Mouse (Mus musculus): ENCODE measurements at regions not wholly inside any gene's neighbourhood (a gene's known extent, or its start where the extent isn't known, plus 50 kb on each side); places are given as distances from the start of the nearest gene placed in this dataset.
"Not testable (repeated sequence)": the region's sequence is repeated elsewhere in the genome, so short reads cannot be mapped to it uniquely, and the experiment has no call there.

GRCm38 (mm10) chr3:37804261-37804660 is 80.0 kb upstream of the Gm5148 start:
- no peak overlapping the region for H3K4me3 ChIP-seq (replicated peaks; ENCODE audit: low read length)
- no peak overlapping the region for H3K9ac ChIP-seq
- H3K4me2 ChIP-seq (replicated peaks), result no peak overlapping the region
- H3K9me3 ChIP-seq (ENCODE audit: control insufficient read depth, low read length), result no peaks in the 10 kb centered on the region
- DNase-seq (ENCODE audit: low spot score), result no peak
- H3K4me1 ChIP-seq (replicated peaks; ENCODE audit: control insufficient read depth, insufficient read depth, low read length), result no peaks in the 10 kb centered on the region
- H3K27me3 ChIP-seq (ENCODE audit: control insufficient read depth, insufficient read depth, low read length), result no peaks in the 10 kb centered on the region
- ATAC-seq (ENCODE audit: low FRiP score), result no peak
- H3K27ac ChIP-seq, result no peak overlapping the region
- H3K36me3 ChIP-seq (replicated peaks; ENCODE audit: control insufficient read depth, insufficient read depth), result no peaks in the 10 kb centered on the region
- 74% methylated on average over 5 of the region's 5 CpGs for WGBS

- not testable (repeated sequence) for H3K9ac ChIP-seq; H3K4me1 ChIP-seq (replicated peaks; ENCODE audit: control insufficient read depth, insufficient read depth, low read length); H3K4me2 ChIP-seq (replicated peaks); ATAC-seq (ENCODE audit: low FRiP score); H3K36me3 ChIP-seq (replicated peaks; ENCODE audit: control insufficient read depth, insufficient read depth); DNase-seq (ENCODE audit: low spot score); H3K4me3 ChIP-seq (replicated peaks; ENCODE audit: low read length); H3K27ac ChIP-seq; H3K9me3 ChIP-seq (ENCODE audit: control insufficient read depth, low read length); H3K27me3 ChIP-seq (ENCODE audit: control insufficient read depth, insufficient read depth, low read length)
- 87% methylated on average over 5 of the region's 5 CpGs for WGBS
Observed at GRCm38 (mm10) chr3:37803781-37804180, 79.5 kb upstream of the Gm5148 start.

DNA sequence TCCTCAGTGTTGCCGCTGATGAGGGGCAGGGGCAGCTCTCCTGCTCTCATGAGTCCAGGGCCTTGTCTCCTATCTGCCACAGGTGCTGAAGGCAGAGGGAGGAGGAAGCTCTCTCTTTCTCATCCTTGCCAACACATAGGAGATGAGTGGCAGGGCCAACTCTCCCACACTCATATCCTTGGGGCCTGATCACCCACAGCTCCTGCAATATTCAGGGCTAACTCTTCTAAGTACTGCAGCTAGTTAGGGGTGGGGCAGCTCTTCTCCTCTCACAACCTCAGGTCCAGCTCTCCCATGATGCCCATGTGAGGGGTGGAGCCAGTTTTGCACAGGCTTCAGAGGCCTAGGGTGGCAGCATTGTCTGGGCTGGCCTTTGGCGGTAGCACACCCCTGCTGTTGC is 77.3 kb upstream of the Gm5148 start:
- Histone ChIP-seq H3K9me3 (ENCODE audit: control insufficient read depth, low read length) (no peaks in the 10 kb centered on the region), H3K27me3 (ENCODE audit: control insufficient read depth, insufficient read depth, low read length) (no peaks in the 10 kb centered on the region), H3K4me1 (replicated peaks; ENCODE audit: control insufficient read depth, insufficient read depth, low read length) (no peaks in the 10 kb centered on the region), H3K4me2 (replicated peaks) (no peak overlapping the region), H3K27ac (no peak overlapping the region), H3K9ac (no peak overlapping the region), H3K36me3 (replicated peaks; ENCODE audit: control insufficient read depth, insufficient read depth) (no peaks in the 10 kb centered on the region), H3K4me3 (replicated peaks; ENCODE audit: low read length) (no peak overlapping the region)
- ATAC-seq (ENCODE audit: low FRiP score) (0 out of 2 replicates have a peak, but pooled peaks have one; percentile 27), DNase-seq (ENCODE audit: low spot score) (no peak)
- WGBS, result 91% methylated on average over 2 of the region's 2 CpGs

DNA sequence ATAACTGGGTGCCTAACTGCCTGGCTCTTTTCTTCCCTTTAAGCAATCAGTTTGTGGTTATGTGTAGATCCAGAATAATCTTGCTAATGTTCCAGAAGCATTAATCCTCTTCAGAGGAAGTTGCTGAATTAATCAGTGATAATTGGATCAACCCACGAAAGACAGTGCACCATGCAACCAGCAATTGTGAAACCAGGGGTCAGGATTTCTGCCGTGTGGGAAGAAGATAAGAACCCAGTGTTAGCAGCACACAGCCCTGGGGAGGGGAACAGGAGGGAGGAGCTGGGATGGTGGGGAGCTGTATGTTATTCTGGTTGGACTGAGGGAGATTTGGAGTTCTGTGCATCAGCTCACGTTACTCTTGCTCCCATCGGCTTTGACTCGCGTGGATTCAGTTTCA is 75.5 kb upstream of the Gm5148 start:
- no peak overlapping the region for H3K4me2 ChIP-seq (replicated peaks)
- no peak overlapping the region for H3K27ac ChIP-seq
- no peaks in the 10 kb centered on the region for H3K27me3 ChIP-seq (ENCODE audit: control insufficient read depth, insufficient read depth, low read length)
- no peaks in the 10 kb centered on the region for H3K36me3 ChIP-seq (replicated peaks; ENCODE audit: control insufficient read depth, insufficient read depth)
- no peaks in the 10 kb centered on the region for H3K9me3 ChIP-seq (ENCODE audit: control insufficient read depth, low read length)
- WGBS, result 75% methylated on average over 6 of the region's 6 CpGs
- no peak overlapping the region for H3K9ac ChIP-seq
- no peak for DNase-seq (ENCODE audit: low spot score)
- no peaks in the 10 kb centered on the region for H3K4me1 ChIP-seq (replicated peaks; ENCODE audit: control insufficient read depth, insufficient read depth, low read length)
- ATAC-seq (ENCODE audit: low FRiP score), result no peak
- no peak overlapping the region for H3K4me3 ChIP-seq (replicated peaks; ENCODE audit: low read length)

- H3K4me2 ChIP-seq (replicated peaks), result no peak overlapping the region
- WGBS, result 68% methylated on average over 7 of the region's 7 CpGs
- H3K9me3 ChIP-seq (ENCODE audit: control insufficient read depth, low read length), result no peaks in the 10 kb centered on the region
- ATAC-seq (ENCODE audit: low FRiP score) (no peak), DNase-seq (ENCODE audit: low spot score) (no peak)
- H3K27ac ChIP-seq, result no peak overlapping the region
- no peaks in the 10 kb centered on the region for H3K27me3 ChIP-seq (ENCODE audit: control insufficient read depth, insufficient read depth, low read length)
- no peaks in the 10 kb centered on the region for H3K4me1 ChIP-seq (replicated peaks; ENCODE audit: control insufficient read depth, insufficient read depth, low read length)
- H3K9ac ChIP-seq, result no peak overlapping the region
- H3K4me3 ChIP-seq (replicated peaks; ENCODE audit: low read length), result no peak overlapping the region
- H3K36me3 ChIP-seq (replicated peaks; ENCODE audit: control insufficient read depth, insufficient read depth), result no peaks in the 10 kb centered on the region
Observed at GRCm38 (mm10) chr3:37789711-37790110, 65.4 kb upstream of the Gm5148 start.

GRCm38 (mm10) chr3:37789143-37789697 is 64.9 kb upstream of the Gm5148 start:
- H3K4me2 ChIP-seq (replicated peaks), result no peak overlapping the region
- DNase-seq (ENCODE audit: low spot score) (no peak), ATAC-seq (ENCODE audit: low FRiP score) (no peak)
- no peak overlapping the region for H3K4me3 ChIP-seq (replicated peaks; ENCODE audit: low read length)
- H3K9ac ChIP-seq, result no peak overlapping the region
- H3K4me1 ChIP-seq (replicated peaks; ENCODE audit: control insufficient read depth, insufficient read depth, low read length), result no peaks in the 10 kb centered on the region
- H3K27ac ChIP-seq, result no peak overlapping the region
- H3K9me3 ChIP-seq (ENCODE audit: control insufficient read depth, low read length), result no peaks in the 10 kb centered on the region
- 83% methylated on average over 11 of the region's 11 CpGs for WGBS
- H3K27me3 ChIP-seq (ENCODE audit: control insufficient read depth, insufficient read depth, low read length), result no peaks in the 10 kb centered on the region
- H3K36me3 ChIP-seq (replicated peaks; ENCODE audit: control insufficient read depth, insufficient read depth), result no peaks in the 10 kb centered on the region

DNA sequence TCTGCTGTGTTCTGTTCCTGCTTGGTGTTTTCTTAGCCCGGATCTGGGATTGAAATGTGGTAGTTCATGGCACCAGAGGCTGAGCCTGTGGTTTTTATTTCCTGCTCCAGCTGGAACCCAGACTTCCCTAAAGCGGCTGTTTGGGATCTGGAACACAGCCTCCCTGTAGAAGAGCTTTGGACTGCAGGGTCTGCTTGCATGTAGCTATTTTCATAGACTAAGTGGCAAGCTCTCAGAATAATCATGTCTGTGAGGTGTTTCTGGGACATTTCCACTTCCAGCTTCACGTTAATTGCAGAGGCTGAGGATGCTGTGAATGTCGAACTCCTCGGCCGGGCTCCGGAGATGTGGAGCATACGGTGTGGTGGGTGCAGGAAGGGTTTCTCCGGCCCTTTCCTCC is 64.1 kb upstream of the Gm5148 start:
- Histone ChIP-seq H3K4me1 (replicated peaks; ENCODE audit: control insufficient read depth, insufficient read depth, low read length) (no peaks in the 10 kb centered on the region), H3K4me2 (replicated peaks) (no peak overlapping the region), H3K9me3 (ENCODE audit: control insufficient read depth, low read length) (no peaks in the 10 kb centered on the region), H3K4me3 (replicated peaks; ENCODE audit: low read length) (no peak overlapping the region), H3K36me3 (replicated peaks; ENCODE audit: control insufficient read depth, insufficient read depth) (no peaks in the 10 kb centered on the region), H3K27ac (no peak overlapping the region), H3K27me3 (ENCODE audit: control insufficient read depth, insufficient read depth, low read length) (no peaks in the 10 kb centered on the region), H3K9ac (no peak overlapping the region)
- DNase-seq (ENCODE audit: low spot score) (no peak), ATAC-seq (ENCODE audit: low FRiP score) (no peak)
- 81% methylated on average over 9 of the region's 9 CpGs for whole genome bisulfite sequencing

GRCm38 (mm10) chr3:37786792-37787191 is 62.5 kb upstream of the Gm5148 start:
- no peaks in the 10 kb centered on the region for H3K27me3 ChIP-seq (ENCODE audit: control insufficient read depth, insufficient read depth, low read length)
- no peak overlapping the region for H3K4me3 ChIP-seq (replicated peaks; ENCODE audit: low read length)
- no peak overlapping the region for H3K9ac ChIP-seq
- DNase-seq (ENCODE audit: low spot score) (no peak), ATAC-seq (ENCODE audit: low FRiP score) (no peak)
- no peak overlapping the region for H3K27ac ChIP-seq
- no peaks in the 10 kb centered on the region for H3K4me1 ChIP-seq (replicated peaks; ENCODE audit: control insufficient read depth, insufficient read depth, low read length)
- no peaks in the 10 kb centered on the region for H3K36me3 ChIP-seq (replicated peaks; ENCODE audit: control insufficient read depth, insufficient read depth)
- WGBS, result 85% methylated on average over 3 of the region's 3 CpGs
- no peak overlapping the region for H3K4me2 ChIP-seq (replicated peaks)
- no peaks in the 10 kb centered on the region for H3K9me3 ChIP-seq (ENCODE audit: control insufficient read depth, low read length)

- no peak overlapping the region for H3K4me2 ChIP-seq (replicated peaks)
- H3K4me1 ChIP-seq (replicated peaks; ENCODE audit: control insufficient read depth, insufficient read depth, low read length), result no peaks in the 10 kb centered on the region
- ATAC-seq (ENCODE audit: low FRiP score) (no peak), DNase-seq (ENCODE audit: low spot score) (no peak)
- H3K27me3 ChIP-seq (ENCODE audit: control insufficient read depth, insufficient read depth, low read length), result no peaks in the 10 kb centered on the region
- H3K27ac ChIP-seq, result no peak overlapping the region
- no peaks in the 10 kb centered on the region for H3K9me3 ChIP-seq (ENCODE audit: control insufficient read depth, low read length)
- no peak overlapping the region for H3K4me3 ChIP-seq (replicated peaks; ENCODE audit: low read length)
- 75% methylated on average over 2 of the region's 2 CpGs for WGBS
- no peaks in the 10 kb centered on the region for H3K36me3 ChIP-seq (replicated peaks; ENCODE audit: control insufficient read depth, insufficient read depth)
- no peak overlapping the region for H3K9ac ChIP-seq
Observed at GRCm38 (mm10) chr3:37781086-37781485, 56.8 kb upstream of the Gm5148 start.

GRCm38 (mm10) chr3:37779867-37780475 is 55.7 kb upstream of the Gm5148 start:
- Histone ChIP-seq H3K36me3 (replicated peaks; ENCODE audit: control insufficient read depth, insufficient read depth) (no peaks in the 10 kb centered on the region), H3K27me3 (ENCODE audit: control insufficient read depth, insufficient read depth, low read length) (no peaks in the 10 kb centered on the region), H3K27ac (no peak overlapping the region), H3K4me3 (replicated peaks; ENCODE audit: low read length) (no peak overlapping the region), H3K4me1 (replicated peaks; ENCODE audit: control insufficient read depth, insufficient read depth, low read length) (no peaks in the 10 kb centered on the region), H3K9me3 (ENCODE audit: control insufficient read depth, low read length) (no peaks in the 10 kb centered on the region), H3K4me2 (replicated peaks) (no peak overlapping the region), H3K9ac (no peak overlapping the region)
- WGBS, result 24% methylated on average over 11 of the region's 11 CpGs
- ATAC-seq (ENCODE audit: low FRiP score), result no peak
- no peak for DNase-seq (ENCODE audit: low spot score)

Measured in hindbrain, embryonic 14.5 days (tissue).